Mouse (Mus musculus): ENCODE results near the gene Kcnt2. TPM values are rescaled to one million over a fixed set of nuclear protein-coding genes. Genes with fewer than 3 reads are reported as not detected.
A peak's percentile ranks its signal among the peaks of the same experiment; 100 is the strongest.

Kcnt2 gene
- polyA plus RNA-seq, 1 experiment from 2014 or later, result 0.63 TPM

DNA sequence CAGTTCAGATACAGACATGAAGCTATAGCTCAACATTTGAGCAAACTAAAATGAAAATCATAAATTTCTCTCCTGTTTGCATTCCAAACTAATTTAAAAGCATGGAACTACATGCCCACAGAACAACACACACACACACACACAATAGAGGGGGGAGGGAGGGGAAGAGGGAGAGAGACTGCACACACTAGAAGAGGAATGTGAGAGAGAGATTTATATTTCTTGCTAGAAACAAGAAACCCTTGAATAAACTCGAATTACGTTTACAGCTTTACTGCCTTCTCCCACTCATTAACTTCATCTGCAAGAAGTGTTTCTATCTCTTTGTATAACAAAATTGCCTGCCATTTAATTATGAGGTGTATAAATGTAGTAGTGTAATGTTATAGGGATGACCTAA lies 209.9 kb downstream of the Kcnt2 start:
- Histone ChIP-seq H3K36me3 (ENCODE audit: control insufficient read depth, insufficient read depth) (no peaks in the 10 kb centered on the region), H3K27ac (ENCODE audit: low read depth, low read length) (no peak overlapping the region), H3K9ac (ENCODE audit: low read depth, low read length) (no peak overlapping the region), H3K4me1 (replicated peaks; ENCODE audit: control insufficient read depth, insufficient read depth, low read length) (no peaks in the 10 kb centered on the region), H3K9me3 (ENCODE audit: control insufficient read depth) (no peaks in the 10 kb centered on the region), H3K27me3 (replicated peaks; ENCODE audit: control insufficient read depth, insufficient read depth, low read length) (no peaks in the 10 kb centered on the region), H3K4me3 (ENCODE audit: low read depth, low read length) (no peak overlapping the region), H3K4me2 (replicated peaks; ENCODE audit: low read depth) (no peak overlapping the region)
- WGBS, result 56% methylated on average over 2 of the region's 2 CpGs
- no peak for TF ChIP-seq CTCF (IDR thresholded peaks at IDR 0.05; ENCODE audit: low read depth)
- no peak for ATAC-seq

DNA sequence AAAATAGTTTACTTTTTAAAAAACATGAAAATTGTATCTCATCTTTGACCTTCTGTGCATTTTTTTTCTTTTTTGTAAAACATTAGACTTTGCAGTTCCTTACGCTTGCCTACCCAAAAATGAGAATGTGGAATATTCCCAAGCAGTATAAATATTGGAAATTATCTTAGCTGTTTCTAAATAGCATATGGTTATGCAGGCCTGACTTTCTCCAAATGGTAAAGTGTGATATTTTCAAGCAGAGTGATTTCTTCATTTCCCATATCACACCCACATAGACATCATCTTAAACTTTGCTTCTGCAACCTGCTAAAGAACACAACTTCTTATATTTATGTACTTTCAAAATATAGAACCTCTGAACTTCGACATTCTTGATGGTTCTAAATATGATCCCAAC lies 210.9 kb downstream of the Kcnt2 start:
- H3K4me3 ChIP-seq (ENCODE audit: low read depth, low read length), result no peak overlapping the region
- H3K27me3 ChIP-seq (replicated peaks; ENCODE audit: control insufficient read depth, insufficient read depth, low read length), result no peaks in the 10 kb centered on the region
- H3K4me2 ChIP-seq (replicated peaks; ENCODE audit: low read depth), result no peak overlapping the region
- H3K4me1 ChIP-seq (replicated peaks; ENCODE audit: control insufficient read depth, insufficient read depth, low read length), result no peaks in the 10 kb centered on the region
- 91% methylated on average over 2 of the region's 2 CpGs for WGBS
- no peak overlapping the region for H3K9ac ChIP-seq (ENCODE audit: low read depth, low read length)
- no peaks in the 10 kb centered on the region for H3K9me3 ChIP-seq (ENCODE audit: control insufficient read depth)
- no peaks in the 10 kb centered on the region for H3K36me3 ChIP-seq (ENCODE audit: control insufficient read depth, insufficient read depth)
- H3K27ac ChIP-seq (ENCODE audit: low read depth, low read length), result no peak overlapping the region
- no peak for TF ChIP-seq CTCF (IDR thresholded peaks at IDR 0.05; ENCODE audit: low read depth)
- ATAC-seq, result no peak

DNA sequence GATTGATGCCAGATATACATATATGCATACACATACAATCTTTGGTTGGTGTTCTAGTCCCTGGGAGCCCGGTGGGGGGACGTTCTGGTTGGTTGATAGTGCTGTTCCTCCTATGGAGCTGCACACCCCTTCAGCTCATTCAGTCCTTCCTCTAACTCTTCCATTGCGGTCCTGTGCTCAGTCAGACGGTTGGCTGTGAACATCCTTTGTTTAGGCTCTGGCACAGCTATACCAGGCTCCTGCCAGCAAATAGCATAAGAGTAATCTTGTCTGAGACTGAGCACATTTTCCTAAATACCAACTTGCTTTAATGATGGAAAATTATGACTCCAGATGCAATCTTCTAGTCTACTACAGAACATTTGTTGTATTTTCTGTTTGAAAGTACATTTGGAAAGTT lies 222.4 kb downstream of the Kcnt2 start:
- H3K4me1 ChIP-seq (replicated peaks; ENCODE audit: control insufficient read depth, insufficient read depth, low read length), result no peaks in the 10 kb centered on the region
- no peaks in the 10 kb centered on the region for H3K36me3 ChIP-seq (ENCODE audit: control insufficient read depth, insufficient read depth)
- H3K9me3 ChIP-seq (ENCODE audit: control insufficient read depth), result no peaks in the 10 kb centered on the region
- H3K4me2 ChIP-seq (replicated peaks; ENCODE audit: low read depth), result no peak overlapping the region
- 79% methylated on average over 4 of the region's 4 CpGs for WGBS
- H3K4me3 ChIP-seq (ENCODE audit: low read depth, low read length), result no peak overlapping the region
- H3K27me3 ChIP-seq (replicated peaks; ENCODE audit: control insufficient read depth, insufficient read depth, low read length), result no peaks in the 10 kb centered on the region
- TF ChIP-seq CTCF (IDR thresholded peaks at IDR 0.05; ENCODE audit: low read depth), result no peak
- no peak overlapping the region for H3K27ac ChIP-seq (ENCODE audit: low read depth, low read length)
- ATAC-seq, result no peak
- H3K9ac ChIP-seq (ENCODE audit: low read depth, low read length), result no peak overlapping the region

- H3K9ac ChIP-seq (ENCODE audit: low read depth, low read length), result no peak overlapping the region
- no peak overlapping the region for H3K4me2 ChIP-seq (replicated peaks; ENCODE audit: low read depth)
- H3K9me3 ChIP-seq (ENCODE audit: control insufficient read depth), result no peaks in the 10 kb centered on the region
- no peak for ATAC-seq
- 84% methylated on average over 1 of the region's 1 CpGs for WGBS
- no peak overlapping the region for H3K27ac ChIP-seq (ENCODE audit: low read depth, low read length)
- no peaks in the 10 kb centered on the region for H3K27me3 ChIP-seq (replicated peaks; ENCODE audit: control insufficient read depth, insufficient read depth, low read length)
- no peak overlapping the region for H3K4me3 ChIP-seq (ENCODE audit: low read depth, low read length)
- no peaks in the 10 kb centered on the region for H3K36me3 ChIP-seq (ENCODE audit: control insufficient read depth, insufficient read depth)
- no peaks in the 10 kb centered on the region for H3K4me1 ChIP-seq (replicated peaks; ENCODE audit: control insufficient read depth, insufficient read depth, low read length)
- no peak for TF ChIP-seq CTCF (IDR thresholded peaks at IDR 0.05; ENCODE audit: low read depth)
Measured at GRCm38 (mm10) chr1:140469586-140469985, 223.6 kb downstream of the Kcnt2 start.

DNA sequence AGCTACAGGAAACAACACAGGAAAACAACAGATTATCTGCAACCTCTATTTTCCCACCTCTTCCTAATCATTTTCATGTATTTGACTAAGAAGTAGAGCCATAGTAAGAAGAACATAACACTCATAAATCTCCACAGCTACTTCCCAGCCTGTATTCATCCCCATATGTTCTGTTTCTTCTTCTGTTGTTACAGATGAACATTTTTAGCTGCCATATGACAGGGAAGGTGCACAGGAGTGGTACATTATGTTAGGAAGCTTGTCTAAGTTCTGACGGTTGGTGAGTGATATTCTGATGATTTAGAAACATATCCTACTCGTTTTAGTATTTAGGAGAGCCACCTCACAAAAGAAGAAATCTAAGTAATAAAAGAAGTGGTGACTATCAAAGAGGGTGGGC lies 231.0 kb downstream of the Kcnt2 start:
- ATAC-seq, result no peak
- Histone ChIP-seq H3K27me3 (replicated peaks; ENCODE audit: control insufficient read depth, insufficient read depth, low read length) (no peaks in the 10 kb centered on the region), H3K4me3 (ENCODE audit: low read depth, low read length) (no peak overlapping the region), H3K27ac (ENCODE audit: low read depth, low read length) (no peak overlapping the region), H3K9me3 (ENCODE audit: control insufficient read depth) (no peaks in the 10 kb centered on the region), H3K9ac (ENCODE audit: low read depth, low read length) (no peak overlapping the region), H3K36me3 (ENCODE audit: control insufficient read depth, insufficient read depth) (no peaks in the 10 kb centered on the region), H3K4me1 (replicated peaks; ENCODE audit: control insufficient read depth, insufficient read depth, low read length) (no peaks in the 10 kb centered on the region), H3K4me2 (replicated peaks; ENCODE audit: low read depth) (no peak overlapping the region)
- TF ChIP-seq CTCF (IDR thresholded peaks at IDR 0.05; ENCODE audit: low read depth), result no peak
- WGBS, result 64% methylated on average over 2 of the region's 2 CpGs

GRCm38 (mm10) chr1:140484016-140484415 lies 238.1 kb downstream of the Kcnt2 start:
- Histone ChIP-seq H3K9ac (ENCODE audit: low read depth, low read length) (no peak overlapping the region), H3K4me1 (replicated peaks; ENCODE audit: control insufficient read depth, insufficient read depth, low read length) (no peaks in the 10 kb centered on the region), H3K4me2 (replicated peaks; ENCODE audit: low read depth) (no peak overlapping the region), H3K27me3 (replicated peaks; ENCODE audit: control insufficient read depth, insufficient read depth, low read length) (no peaks in the 10 kb centered on the region), H3K4me3 (ENCODE audit: low read depth, low read length) (no peak overlapping the region), H3K9me3 (ENCODE audit: control insufficient read depth) (no peaks in the 10 kb centered on the region), H3K27ac (ENCODE audit: low read depth, low read length) (no peak overlapping the region), H3K36me3 (ENCODE audit: control insufficient read depth, insufficient read depth) (no peaks in the 10 kb centered on the region)
- TF ChIP-seq CTCF (IDR thresholded peaks at IDR 0.05; ENCODE audit: low read depth), result peak; percentile 27
- 88% methylated on average over 1 of the region's 1 CpGs for WGBS
- ATAC-seq, result no peak

DNA sequence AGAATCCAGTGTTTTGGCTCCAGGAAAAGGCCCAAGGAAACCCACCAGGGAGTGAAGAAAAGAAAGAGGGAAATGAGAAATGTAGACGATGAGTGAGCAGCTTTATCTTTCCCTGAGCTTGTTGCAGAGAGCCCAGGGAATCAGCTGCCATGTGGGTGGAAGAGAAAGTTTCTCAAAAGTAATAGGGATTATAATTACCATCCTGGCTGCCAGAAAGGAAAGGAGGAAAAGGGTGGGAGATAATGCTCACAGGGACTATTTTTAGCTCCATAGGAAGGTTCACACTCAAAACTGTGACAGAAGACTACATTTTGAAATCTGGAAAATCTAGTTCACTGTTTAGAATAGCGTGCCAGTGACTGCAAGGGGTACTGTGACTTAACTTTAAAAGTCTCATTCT lies 243.9 kb downstream of the Kcnt2 start:
- H3K4me3 ChIP-seq (ENCODE audit: low read depth, low read length), result no peak overlapping the region
- H3K36me3 ChIP-seq (ENCODE audit: control insufficient read depth, insufficient read depth), result no peaks in the 10 kb centered on the region
- no peaks in the 10 kb centered on the region for H3K4me1 ChIP-seq (replicated peaks; ENCODE audit: control insufficient read depth, insufficient read depth, low read length)
- no peak overlapping the region for H3K27ac ChIP-seq (ENCODE audit: low read depth, low read length)
- no peak for TF ChIP-seq CTCF (IDR thresholded peaks at IDR 0.05; ENCODE audit: low read depth)
- H3K27me3 ChIP-seq (replicated peaks; ENCODE audit: control insufficient read depth, insufficient read depth, low read length), result no peaks in the 10 kb centered on the region
- H3K9ac ChIP-seq (ENCODE audit: low read depth, low read length), result no peak overlapping the region
- H3K4me2 ChIP-seq (replicated peaks; ENCODE audit: low read depth), result no peak overlapping the region
- 75% methylated on average over 2 of the region's 2 CpGs for WGBS
- no peaks in the 10 kb centered on the region for H3K9me3 ChIP-seq (ENCODE audit: control insufficient read depth)
- no peak for ATAC-seq

Measured in intestine, postnatal 0 days (tissue).